Mouse (Mus musculus) olfactory bulb, adult 2 months (tissue): ENCODE data around the gene Zfp629. TPM values are rescaled to one million over a fixed set of nuclear protein-coding genes. Genes with fewer than 3 reads are reported as not detected.
"Not testable (repeated sequence)": the region's sequence is repeated elsewhere in the genome, so short reads cannot be mapped to it uniquely, and the experiment has no call there.

ENCODE experiments used
- H3K27ac ChIP-seq: fragments of 200-500 bp; 2 replicates; pipeline ENCODE4 v1.5.1; 2012; ENCODE audit warnings: low read depth, low read length; ENCODE audit not compliant: insufficient read depth
- H3K4me1 ChIP-seq: fragments of 200-500 bp; 2 replicates; pipeline ENCODE4 v1.6.1; 2012; ENCODE audit warnings: low read length; ENCODE audit not compliant: control insufficient read depth, insufficient read depth
- H3K4me3 ChIP-seq: fragments of 200-500 bp; 2 replicates; pipeline ENCODE4 v1.5.1; 2012; ENCODE audit warnings: mild to moderate bottlenecking, low read depth, low read length, moderate library complexity; ENCODE audit not compliant: insufficient read depth
- CTCF ChIP-seq: fragments of 200-500 bp; IDR thresholded peaks from 2 replicates; pipeline ENCODE4 v1.5.1; 2012; ENCODE audit warnings: low read depth, mild to moderate bottlenecking, low read length, moderate library complexity; ENCODE audit not compliant: insufficient read depth
- POLR2A ChIP-seq: fragments of 200-500 bp; IDR thresholded peaks from 2 replicates; pipeline ENCODE4 v1.6.1; 2012; ENCODE audit warnings: mild to moderate bottlenecking, low read depth, low read length, moderate library complexity; ENCODE audit not compliant: insufficient read depth
- WGBS: fragments of 180-500 bp; shearing (Covaris S2); methylation state at CpG from one replicate; pipeline ENCODE4 v1.1.7; 2018; 5-methylcytosine and 5-hydroxymethylcytosine counted together
- polyA plus RNA-seq: library from polyadenylated mRNA; stranded (reverse); fragments of >200 nt; gene quantifications from 2 replicates; pipeline ENCODE4 v1.2.4, GENCODE M21; 2012; ENCODE audit warnings: low replicate concordance; ENCODE audit not compliant: missing spikeins, insufficient read depth, insufficient read length

Zfp629 gene
- polyA plus RNA-seq, 1 experiment = not detected

DNA sequence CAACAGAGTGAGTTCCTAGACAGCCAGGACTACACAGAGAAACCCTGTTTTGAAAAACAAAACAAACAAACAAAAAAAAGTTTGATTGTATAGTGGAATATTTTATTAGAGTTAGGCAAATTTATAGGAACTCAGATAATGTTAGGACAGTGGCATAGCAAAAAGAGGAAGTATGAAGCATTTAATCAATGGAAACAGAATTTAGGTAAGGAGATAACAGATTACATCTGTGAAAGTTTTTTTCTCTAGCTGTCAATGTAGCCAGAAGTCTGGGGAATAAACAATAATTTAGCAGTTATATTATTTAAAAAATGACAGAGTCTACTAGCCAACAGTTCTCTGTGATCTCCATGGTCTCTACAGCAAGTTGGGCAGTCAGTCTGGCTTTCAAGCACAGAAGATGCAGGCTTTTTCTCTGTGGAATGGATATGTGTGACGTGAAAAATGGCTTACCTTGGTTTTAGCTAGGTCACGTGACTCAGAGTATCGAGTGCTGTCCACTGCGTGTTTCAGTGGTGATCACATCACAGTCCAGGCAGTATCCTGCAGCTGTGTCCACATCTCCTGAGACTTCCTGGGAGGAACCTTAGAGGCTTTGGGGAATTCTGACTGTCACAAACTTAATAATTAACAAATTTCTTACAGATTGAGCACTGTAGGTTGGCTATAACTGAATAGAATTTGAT is 33.1 kb upstream of the Zfp629 start:
- TF ChIP-seq CTCF (no peak), POLR2A (no peak)
- Histone ChIP-seq H3K4me3 (no peak overlapping the region), H3K4me1 (peaks cover 6% of the 10 kb centered on the region), H3K27ac (no peak overlapping the region)
- WGBS = 94% methylated on average over 4 of the region's 4 CpGs

DNA sequence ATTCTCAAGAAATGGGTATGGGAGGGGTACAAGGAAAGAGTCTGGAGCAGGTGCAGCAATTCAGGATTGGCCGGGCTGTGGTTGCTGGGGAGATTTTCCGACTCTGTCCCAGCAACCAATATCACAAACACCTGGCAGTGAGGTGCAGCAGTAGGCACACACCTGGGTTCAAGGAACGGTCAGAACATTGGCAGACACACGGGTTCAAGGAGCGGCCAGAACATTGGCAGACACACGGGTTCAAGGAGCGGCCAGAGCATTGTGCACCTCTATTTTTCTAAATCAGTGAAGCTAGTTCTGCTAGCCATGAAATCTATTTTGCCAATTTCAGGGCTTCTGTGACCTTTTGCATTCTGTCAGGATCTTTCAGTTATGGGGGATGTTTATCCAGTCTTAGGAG is 32.0 kb upstream of the Zfp629 start:
- 92% methylated on average over 7 of the region's 7 CpGs for WGBS
- not testable (repeated sequence) for H3K27ac ChIP-seq

DNA sequence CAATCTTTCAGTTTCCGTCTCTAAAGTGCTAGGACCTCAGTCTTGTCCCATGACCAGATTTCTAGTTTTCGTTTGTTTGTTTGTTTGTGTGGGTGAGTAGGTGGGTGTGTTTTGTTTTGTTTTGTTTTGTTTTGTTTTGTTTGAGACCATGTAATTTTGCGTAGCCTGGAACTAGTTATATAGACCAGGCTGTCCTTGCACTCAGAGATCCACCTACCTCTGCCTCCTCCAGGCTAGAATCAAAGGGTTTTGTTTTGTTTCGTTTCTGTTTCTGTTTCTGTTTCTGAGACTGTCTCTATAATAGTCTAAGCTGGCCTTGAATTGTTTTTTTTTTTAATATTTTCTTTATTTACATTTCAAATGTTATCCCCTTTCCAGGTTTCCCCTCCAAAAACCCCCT is 30.8 kb upstream of the Zfp629 start:
- TF ChIP-seq CTCF (no peak), POLR2A (no peak)
- no peak overlapping the region for H3K4me3 ChIP-seq
- no peak overlapping the region for H3K27ac ChIP-seq
- WGBS = 50% methylated on average over 4 of the region's 4 CpGs
- no peaks in the 10 kb centered on the region for H3K4me1 ChIP-seq

More for the DNA sequence above, 32.0 kb upstream of the Zfp629 start:
- H3K4me3 ChIP-seq, H3K4me1 ChIP-seq: not testable (repeated sequence)

DNA sequence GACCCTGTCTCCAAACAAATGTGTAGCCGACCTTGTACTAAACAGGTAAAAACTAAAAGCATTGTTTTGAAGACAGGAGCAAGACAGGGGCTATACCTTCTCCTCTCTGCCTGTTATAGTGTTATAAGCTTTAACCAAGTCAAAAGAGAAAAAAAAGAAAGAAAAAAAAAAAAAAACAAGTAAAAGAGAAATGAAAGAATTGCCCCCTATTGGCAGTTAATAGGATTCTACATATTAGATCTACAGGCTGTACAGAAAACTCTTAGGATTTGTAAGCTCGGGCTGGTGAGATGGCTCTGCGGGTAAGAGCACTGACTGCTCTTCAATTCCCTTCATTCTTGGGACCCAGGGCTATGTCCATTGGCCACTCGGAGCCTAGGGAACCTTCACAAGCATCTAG is 26.7 kb upstream of the Zfp629 start:
- TF ChIP-seq CTCF (no peak), POLR2A (no peak)
- H3K4me1 ChIP-seq = peaks cover 4% of the 10 kb centered on the region
- WGBS = 67% methylated on average over 4 of the region's 4 CpGs
- H3K4me3 ChIP-seq = no peak overlapping the region
- no peak overlapping the region for H3K27ac ChIP-seq

DNA sequence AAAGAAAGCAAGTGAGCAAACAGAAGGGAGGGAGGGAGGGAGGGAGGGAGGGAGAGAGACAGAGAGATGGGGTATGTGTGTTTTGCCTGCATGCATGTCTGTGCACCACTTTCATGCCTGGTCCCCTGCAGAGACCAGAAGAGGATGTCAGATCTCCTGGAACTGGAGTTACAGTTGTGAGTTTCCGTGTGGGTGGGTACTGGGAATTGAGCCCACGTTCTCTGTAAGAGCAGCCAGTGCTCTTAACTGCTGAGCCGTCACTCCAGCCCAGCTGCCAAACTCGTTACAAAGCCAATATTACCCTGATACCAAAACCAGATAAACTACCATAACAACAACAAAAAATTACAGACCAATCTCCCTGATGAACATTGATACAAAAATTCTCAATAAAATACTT is 25.7 kb upstream of the Zfp629 start:
- TF ChIP-seq CTCF = no peak
- no peak for TF ChIP-seq POLR2A

DNA sequence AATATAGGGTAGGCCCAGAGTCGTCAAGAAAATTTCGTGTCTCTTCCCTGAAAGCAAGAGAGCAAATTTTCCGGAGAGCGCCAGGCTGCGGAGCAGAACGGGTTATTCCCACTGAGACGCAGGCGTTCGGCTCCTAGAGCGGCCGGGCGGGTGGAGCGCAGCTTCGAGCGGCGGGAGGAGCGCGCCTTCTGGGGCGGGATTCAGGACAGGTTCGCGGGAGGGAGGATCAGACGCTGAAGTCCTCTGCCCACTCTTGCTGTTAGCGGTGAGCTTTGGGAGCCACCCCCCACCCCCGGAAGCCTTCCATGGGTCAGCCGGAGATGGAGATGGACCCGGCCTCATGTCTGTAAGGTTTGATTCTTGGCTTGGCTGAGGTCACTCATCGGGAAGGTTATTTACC is 21.4 kb upstream of the Zfp629 start:
- no peak overlapping the region for H3K27ac ChIP-seq
- TF ChIP-seq CTCF (no peak), POLR2A (peak; percentile 30; the same call in 1 of the 2 replicates)
- peak overlapping the region; percentile 49 for H3K4me3 ChIP-seq
- H3K4me1 ChIP-seq = peaks cover 4% of the 10 kb centered on the region
- WGBS = under 1% methylated on average over 27 of the region's 27 CpGs

More for the DNA sequence above, 25.7 kb upstream of the Zfp629 start:
- no peak overlapping the region for H3K4me3 ChIP-seq
- H3K4me1 ChIP-seq = peaks cover 4% of the 10 kb centered on the region
- H3K27ac ChIP-seq = no peak overlapping the region
- 13% methylated on average over 4 of the region's 4 CpGs for WGBS

DNA sequence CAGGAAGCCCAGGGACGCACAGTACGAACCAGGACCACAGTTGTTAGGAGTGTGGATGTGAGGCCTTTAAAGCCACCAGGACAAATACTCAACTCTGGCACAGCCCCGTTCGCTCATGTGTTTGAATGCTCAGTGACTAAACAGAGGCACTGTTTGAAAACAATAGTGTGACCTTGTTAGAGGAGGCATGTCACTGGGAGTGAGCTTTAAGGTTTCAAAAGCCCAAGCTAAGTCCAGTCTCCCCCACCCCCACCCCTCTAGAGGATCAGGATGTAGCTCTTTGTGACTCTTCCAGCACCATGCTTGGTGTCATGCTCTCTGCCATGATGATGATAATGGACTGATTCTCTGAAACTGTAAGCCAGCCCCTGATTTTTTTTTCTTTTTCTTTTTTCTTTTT is 15.8 kb upstream of the Zfp629 start:
- 58% methylated on average over 4 of the region's 4 CpGs for WGBS
- H3K4me3 ChIP-seq = no peak overlapping the region
- TF ChIP-seq CTCF = no peak
- no peak for TF ChIP-seq POLR2A
- H3K27ac ChIP-seq = no peak overlapping the region
- no peaks in the 10 kb centered on the region for H3K4me1 ChIP-seq

- Histone ChIP-seq H3K27ac (no peak overlapping the region), H3K4me3 (no peak overlapping the region), H3K4me1 (no peaks in the 10 kb centered on the region)
- TF ChIP-seq CTCF (no peak), POLR2A (no peak)
- WGBS = 86% methylated on average over 5 of the region's 5 CpGs
Observed at GRCm38 (mm10) chr7:127628646-127629045, 13.0 kb upstream of the Zfp629 start.

- 94% methylated on average over 4 of the region's 4 CpGs for WGBS
- no peak overlapping the region for H3K4me3 ChIP-seq
- no peak overlapping the region for H3K27ac ChIP-seq
- no peak for TF ChIP-seq POLR2A
- no peaks in the 10 kb centered on the region for H3K4me1 ChIP-seq
Observed at GRCm38 (mm10) chr7:127626471-127626870, 10.9 kb upstream of the Zfp629 start.

DNA sequence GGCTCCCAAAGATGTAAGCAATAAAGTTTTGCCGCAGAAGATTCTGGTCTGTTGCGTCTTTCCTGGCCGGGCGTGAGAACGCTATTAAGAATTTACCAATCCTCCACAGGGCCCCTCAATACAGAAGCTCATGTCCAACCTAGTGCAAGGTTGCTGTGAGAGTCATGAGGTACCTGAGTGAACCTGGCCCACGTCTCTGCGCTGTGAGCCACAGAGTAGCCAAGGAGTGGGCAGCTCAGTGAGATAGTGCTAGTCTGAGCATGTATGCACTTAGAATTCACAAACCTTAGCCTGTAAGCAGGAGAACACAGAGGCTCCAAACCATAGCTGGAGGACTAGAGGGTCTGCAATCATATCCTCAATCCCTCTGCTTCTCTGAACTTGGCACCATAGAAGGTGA is 10.4 kb upstream of the Zfp629 start:
- TF ChIP-seq CTCF (no peak), POLR2A (no peak)
- Histone ChIP-seq H3K27ac (no peak overlapping the region), H3K4me1 (no peaks in the 10 kb centered on the region), H3K4me3 (no peak overlapping the region)
- WGBS = 98% methylated on average over 7 of the region's 7 CpGs

GRCm38 (mm10) chr7:127618402-127618801 is 2.8 kb upstream of the Zfp629 start:
- H3K27ac ChIP-seq, H3K4me3 ChIP-seq: not testable (repeated sequence)
- WGBS = 77% methylated on average over 7 of the region's 8 CpGs
- H3K4me1 ChIP-seq = peaks cover 17% of the 10 kb centered on the region
